Mouse (Mus musculus) neural tube, embryonic 14.5 days (tissue): Measurements from ENCODE around the gene Gas8. TPM values are rescaled to one million over a fixed set of nuclear protein-coding genes. Genes with fewer than 3 reads are reported as not detected.
"Not testable (repeated sequence)": the region's sequence is repeated elsewhere in the genome, so short reads cannot be mapped to it uniquely, and the experiment has no call there.

Experiments
- ATAC-seq: fragments of 200-750 bp; cut with Nextera tagmentation; 2 replicates; pipeline ENCODE4 v1.8.0; 2017; ENCODE audit warnings: low read depth, mild to moderate bottlenecking, moderate TSS enrichment, moderate library complexity
- H3K27ac ChIP-seq: fragments of 300-500 bp; sonication (generic); 2 replicates; pipeline ENCODE4 v1.5.1; 2014; ENCODE audit warnings: low read depth, mild to moderate bottlenecking, control low read depth, low read length, moderate library complexity, mixed read lengths
- H3K27me3 ChIP-seq: fragments of 300-500 bp; sonication (generic); 2 replicates; pipeline ENCODE4 v1.6.1; 2014; ENCODE audit warnings: low read length; ENCODE audit not compliant: control insufficient read depth, insufficient read depth
- H3K36me3 ChIP-seq: fragments of 300-500 bp; sonication (generic); 2 replicates; pipeline ENCODE4 v1.6.1; 2014; ENCODE audit warnings: low read length, mixed read lengths; ENCODE audit not compliant: control insufficient read depth, insufficient read depth
- H3K4me1 ChIP-seq: fragments of 300-500 bp; sonication (generic); 2 replicates; pipeline ENCODE4 v1.6.1; 2014; ENCODE audit warnings: low read length; ENCODE audit not compliant: control insufficient read depth, insufficient read depth
- H3K4me2 ChIP-seq: fragments of 300-500 bp; sonication (generic); 2 replicates; pipeline ENCODE4 v1.6.1; 2014; ENCODE audit warnings: mild to moderate bottlenecking, low read depth, low read length, control low read depth
- H3K4me3 ChIP-seq: fragments of 300-500 bp; sonication (generic); 2 replicates; pipeline ENCODE4 v1.5.1; 2014; ENCODE audit warnings: low read depth, low read length, control low read depth, mixed read lengths
- H3K9ac ChIP-seq: fragments of 300-500 bp; sonication (generic); replicated peaks from 2 replicates; pipeline ENCODE4 v1.6.1; 2014; ENCODE audit warnings: low read depth, mild to moderate bottlenecking, control low read depth, low read length, mixed read lengths
- H3K9me3 ChIP-seq: fragments of 300-500 bp; sonication (generic); 2 replicates; pipeline ENCODE4 v1.6.1; 2016; ENCODE audit warnings: low read length; ENCODE audit not compliant: control insufficient read depth
- WGBS: fragments of 180-500 bp; shearing (Covaris S2); extraction: QIAGEN DNeasy Blood & Tissue Kit; methylation state at CpG from one replicate; pipeline ENCODE4 v1.1.7; 2014; 5-methylcytosine and 5-hydroxymethylcytosine counted together
- polyA plus RNA-seq: library from polyadenylated mRNA; unstranded; fragments of >200 nt; fragmentation: Nextera tagmentation; extraction: Ambion mirVana; gene quantifications from 2 replicates; pipeline ENCODE4 v1.2.1, GENCODE M21; 2014

Gene Gas8
- polyA plus RNA-seq, 1 experiment from 2014 or later = 36.5 TPM

GRCm38 (mm10) chr8:123536242-123536989, 17.8 kb downstream of the Gas8 start:
- Histone ChIP-seq H3K9ac (no peak overlapping the region), H3K27me3 (no peaks in the 10 kb centered on the region), H3K4me2 (no peak overlapping the region), H3K36me3 (peaks cover 36% of the 10 kb centered on the region), H3K27ac (no peak overlapping the region), H3K4me3 (no peak overlapping the region), H3K4me1 (no peaks in the 10 kb centered on the region), H3K9me3 (no peaks in the 10 kb centered on the region)
- WGBS = 92% methylated on average over 9 of the region's 9 CpGs
- no peak for ATAC-seq

GRCm38 (mm10) chr8:123536990-123537380, 18.4 kb downstream of the Gas8 start:
- Histone ChIP-seq H3K9ac (no peak overlapping the region), H3K4me2 (no peak overlapping the region), H3K4me3 (no peak overlapping the region), H3K9me3 (no peaks in the 10 kb centered on the region), H3K36me3 (peaks cover 34% of the 10 kb centered on the region), H3K27me3 (no peaks in the 10 kb centered on the region), H3K27ac (no peak overlapping the region), H3K4me1 (no peaks in the 10 kb centered on the region)
- no peak for ATAC-seq
- 37% methylated on average over 6 of the region's 10 CpGs for WGBS

- 84% methylated on average over 3 of the region's 14 CpGs for WGBS
- H3K4me3 ChIP-seq, H3K9me3 ChIP-seq, H3K4me1 ChIP-seq, H3K4me2 ChIP-seq, H3K27ac ChIP-seq, ATAC-seq, H3K27me3 ChIP-seq, H3K9ac ChIP-seq: not testable (repeated sequence)
- H3K36me3 ChIP-seq = peaks cover 27% of the 10 kb centered on the region
Observed at GRCm38 (mm10) chr8:123537641-123538040, 19.0 kb downstream of the Gas8 start.

GRCm38 (mm10) chr8:123564221-123564620, 45.6 kb downstream of the Gas8 start:
- H3K4me1 ChIP-seq, H3K9me3 ChIP-seq, H3K4me3 ChIP-seq, H3K36me3 ChIP-seq, H3K9ac ChIP-seq, H3K27ac ChIP-seq, H3K4me2 ChIP-seq, H3K27me3 ChIP-seq, ATAC-seq: not testable (repeated sequence)
- no CpG with 5 or more reads among the region's 45 CpGs for WGBS

GRCm38 (mm10) chr8:123575386-123575785, 56.8 kb downstream of the Gas8 start:
- WGBS = 80% methylated on average over 1 of the region's 10 CpGs
- H3K4me2 ChIP-seq, H3K4me3 ChIP-seq: not testable (repeated sequence)

More at GRCm38 (mm10) chr8:123575386-123575785, 56.8 kb downstream of the Gas8 start:
- H3K27me3 ChIP-seq, H3K9me3 ChIP-seq, ATAC-seq, H3K27ac ChIP-seq, H3K36me3 ChIP-seq, H3K4me1 ChIP-seq, H3K9ac ChIP-seq: not testable (repeated sequence)

Other genes with a start within 250 kb of the Gas8 start
- gene Fanca, start 200.3 kb upstream of the Gas8 start, polyA plus RNA-seq = 6.6 and 8.1 TPM in 2 replicates
- gene Spire2, start 186.1 kb upstream of the Gas8 start, polyA plus RNA-seq = 34.9 and 36.9 TPM in 2 replicates
- gene Tcf25, start 145.1 kb upstream of the Gas8 start, polyA plus RNA-seq = 379 and 405 TPM in 2 replicates
- gene Mc1r, start 111.7 kb upstream of the Gas8 start, polyA plus RNA-seq = 0.22 and 0.33 TPM in 2 replicates
- gene Tubb3, start 107.4 kb upstream of the Gas8 start, polyA plus RNA-seq = 1,600 and 1,632 TPM in 2 replicates
- 47.4 and 52.8 TPM in 2 replicates for gene Def8, start 95.3 kb upstream of the Gas8 start, polyA plus RNA-seq
- gene Afg3l1, start 40.9 kb upstream of the Gas8 start, polyA plus RNA-seq = 35.2 and 40.6 TPM in 2 replicates
- gene Dbndd1, start 3.4 kb upstream of the Gas8 start, polyA plus RNA-seq = 88.7 and 103 TPM in 2 replicates
- gene Rhou, start 135.1 kb downstream of the Gas8 start, polyA plus RNA-seq = 13.9 and 18.9 TPM in 2 replicates